Mouse (Mus musculus): ENCODE measurements around the gene Gpr85. TPM values are rescaled to one million over a fixed set of nuclear protein-coding genes. Genes with fewer than 3 reads are reported as not detected.

The Gpr85 gene
- total and polyA plus RNA-seq, 3 experiments: 0.20 to 0.59 (median 0.35) TPM

DNA sequence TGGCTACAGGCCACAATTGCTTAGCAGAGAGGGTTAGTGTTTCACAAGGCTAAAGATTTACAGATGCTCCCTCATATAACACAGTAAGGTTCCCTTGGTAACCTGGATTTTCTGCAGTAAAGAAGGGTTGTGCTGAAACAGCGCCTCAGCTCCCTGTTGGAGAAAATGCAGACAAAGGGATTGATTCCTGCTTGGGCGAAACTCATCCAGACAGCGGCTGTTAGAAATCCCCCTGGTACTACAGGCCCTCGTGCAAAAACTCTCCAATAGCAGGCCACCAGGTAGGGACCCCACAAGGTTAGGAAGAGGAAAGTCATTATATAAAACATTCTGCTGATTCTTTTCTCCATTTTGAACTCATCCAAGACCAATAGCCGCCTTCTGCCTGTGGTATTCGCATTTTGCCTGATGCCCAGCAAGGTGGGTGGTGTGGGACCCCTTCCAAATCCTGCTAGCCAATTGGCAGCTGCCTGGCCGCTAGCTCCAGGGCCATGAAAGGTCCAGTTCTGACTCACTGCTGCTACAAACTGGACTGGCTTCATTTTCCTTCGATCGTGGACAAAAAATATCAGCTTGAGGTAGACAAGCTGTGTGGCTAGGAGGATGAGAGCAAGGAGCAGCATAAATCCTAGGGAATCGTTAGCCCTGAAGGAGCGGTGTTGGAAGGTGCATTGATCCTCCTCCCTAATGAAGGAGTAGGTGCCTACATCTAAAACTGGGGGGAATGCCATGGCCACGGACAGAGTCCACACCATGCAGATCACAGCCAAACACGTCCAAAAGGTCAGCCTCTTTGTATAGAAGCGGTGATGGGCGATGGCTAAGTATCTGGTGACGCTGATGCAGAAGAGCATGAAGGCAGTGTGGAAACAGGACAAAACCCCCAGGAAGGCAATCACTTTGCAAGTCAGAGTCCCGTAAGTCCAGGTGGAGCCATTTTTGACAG, 3.7 kb downstream of the Gpr85 start:
- no peak for DNase-seq (ENCODE audit: extremely low read depth)
- Histone ChIP-seq H3K79me2 (replicated peaks; ENCODE audit: control insufficient read depth, extremely low read depth, insufficient read depth, poor library complexity, severe bottlenecking) (no peaks in the 10 kb centered on the region), H3K4me1 (ENCODE audit: control insufficient read depth in 1 of 2, insufficient read depth in 2 of 2) (peaks cover 6 to 8% of the 10 kb centered on the region in 2 experiments), H3K36me3 (replicated peaks in 1 of 2; ENCODE audit: control insufficient read depth in 1 of 2, insufficient read depth in 1 of 2, low read length in 1 of 2) (no peaks in the 10 kb centered on the region), H3K4me3 (replicated peaks in 1 of 3; ENCODE audit: low read depth in 2 of 3, low read length in 2 of 3, poor library complexity in 1 of 3) (no peak overlapping the region), H3K4me2 (ENCODE audit: insufficient read depth, low read depth, poor library complexity, severe bottlenecking) (peak overlapping the region; percentile 60), H3K27ac (ENCODE audit: insufficient read depth, low read depth) (no peak overlapping the region), H3K27me3 (replicated peaks) (no peaks in the 10 kb centered on the region), H3K9ac (ENCODE audit: insufficient read depth, low read depth) (no peak overlapping the region), H3K9me3 (replicated peaks; ENCODE audit: low read length) (no peaks in the 10 kb centered on the region)
- dilution Hi-C loops (cut with MboI; ENCODE audit: extremely low pct_ligation_motif_present, extremely low pct_unique_long_range_greater_than_20kb, low sequenced_read_pairs): no loop called here
- in situ Hi-C loops (cut with MboI; ENCODE audit: low pct_ligation_motif_present, low pct_unique_long_range_greater_than_20kb, low sequenced_read_pairs): no loop called here
- TF ChIP-seq NELFE (IDR thresholded peaks at IDR 0.05; ENCODE audit: low read depth, low read length): no peak
- TF ChIP-seq EP300 (IDR thresholded peaks at IDR 0.05; ENCODE audit: low read length): no peak

DNA sequence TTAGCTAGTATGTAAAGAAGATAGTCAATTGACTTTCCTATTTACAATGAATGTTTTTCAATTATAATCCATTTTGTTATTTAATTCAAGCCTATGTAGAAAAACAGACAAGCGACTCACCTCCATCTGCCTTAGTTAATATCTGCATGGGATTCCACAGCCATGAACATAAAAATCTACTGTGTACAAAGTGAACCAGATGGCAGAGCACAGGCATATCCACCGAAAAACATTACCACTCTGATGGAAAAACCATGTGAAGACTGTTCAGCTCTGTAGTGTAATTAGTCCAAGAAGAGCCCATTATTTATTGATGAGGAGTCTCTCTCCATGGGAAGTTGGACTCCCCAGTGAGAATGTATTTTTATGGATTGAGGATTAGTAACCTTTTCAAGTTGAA, 7.0 kb downstream of the Gpr85 start:
- in situ Hi-C loops (cut with MboI; ENCODE audit: low pct_ligation_motif_present, low pct_unique_long_range_greater_than_20kb, low sequenced_read_pairs): no loop called here
- H3K36me3 ChIP-seq (replicated peaks in 1 of 2; ENCODE audit: control insufficient read depth in 1 of 2, insufficient read depth in 1 of 2, low read length in 1 of 2): no peaks in the 10 kb centered on the region
- TF ChIP-seq CHD1 (IDR thresholded peaks at IDR 0.05; ENCODE audit: low read depth, low read length) (no peak), MAZ (IDR thresholded peaks at IDR 0.05; ENCODE audit: low read depth, low read length) (no peak), KAT2A (IDR thresholded peaks at IDR 0.05; ENCODE audit: insufficient replicate concordance, low read length) (no peak), CTCF (conservative IDR thresholded peaks at IDR 0.05 in 1 of 2, IDR thresholded peaks at IDR 0.05 in 1 of 2; ENCODE audit: low read depth in 2 of 2, low read length in 2 of 2) (no peak), JUND (conservative IDR thresholded peaks at IDR 0.05; ENCODE audit: low read depth, low read length) (no peak), EP300 (IDR thresholded peaks at IDR 0.05; ENCODE audit: low read length) (no peak), USF1 (IDR thresholded peaks at IDR 0.05; ENCODE audit: low read depth, low read length) (no peak), POLR2AphosphoS2 (IDR thresholded peaks at IDR 0.05; ENCODE audit: low read depth, low read length) (no peak), NELFE (IDR thresholded peaks at IDR 0.05; ENCODE audit: low read depth, low read length) (no peak), MAX (IDR thresholded peaks at IDR 0.05; ENCODE audit: low read length) (no peak), MEF2A (IDR thresholded peaks at IDR 0.05; ENCODE audit: borderline replicate concordance, low read depth, low read length) (no peak), GABPA (IDR thresholded peaks at IDR 0.05; ENCODE audit: insufficient replicate concordance, low read depth, low read length) (no peak), MAFK (IDR thresholded peaks at IDR 0.05; ENCODE audit: insufficient replicate concordance, low read length) (no peak), E2F4 (IDR thresholded peaks at IDR 0.05; ENCODE audit: insufficient replicate concordance, low read depth, low read length) (no peak), MYC (IDR thresholded peaks at IDR 0.05; ENCODE audit: low read depth, low read length) (no peak), PAX5 (IDR thresholded peaks at IDR 0.05; ENCODE audit: low read length) (no peak), SMC3 (IDR thresholded peaks at IDR 0.05; ENCODE audit: low read depth, low read length) (no peak), CHD2 (IDR thresholded peaks at IDR 0.05; ENCODE audit: low read length) (no peak)
- H3K79me2 ChIP-seq (replicated peaks; ENCODE audit: control insufficient read depth, extremely low read depth, insufficient read depth, poor library complexity, severe bottlenecking): no peaks in the 10 kb centered on the region
- no peak overlapping the region for H3K4me3 ChIP-seq (replicated peaks in 1 of 3; ENCODE audit: low read depth in 2 of 3, low read length in 2 of 3, poor library complexity in 1 of 3)
- peaks cover 6 to 7% of the 10 kb centered on the region in 2 experiments for H3K4me1 ChIP-seq (ENCODE audit: control insufficient read depth in 1 of 2, insufficient read depth in 2 of 2)
- dilution Hi-C loops (cut with MboI; ENCODE audit: extremely low pct_ligation_motif_present, extremely low pct_unique_long_range_greater_than_20kb, low sequenced_read_pairs): no loop called here
- no peak for DNase-seq (ENCODE audit: extremely low read depth)
- H3K27ac ChIP-seq (ENCODE audit: insufficient read depth, low read depth): no peak overlapping the region
- H3K4me2 ChIP-seq (ENCODE audit: insufficient read depth, low read depth, poor library complexity, severe bottlenecking): no peak overlapping the region
- no peaks in the 10 kb centered on the region for H3K27me3 ChIP-seq (replicated peaks)
- H3K9me3 ChIP-seq (replicated peaks; ENCODE audit: low read length): no peaks in the 10 kb centered on the region
- H3K9ac ChIP-seq (ENCODE audit: insufficient read depth, low read depth): no peak overlapping the region
